Mouse (Mus musculus) left cerebral cortex, postnatal 14 days (tissue): ENCODE data around the gene Sipa1l1. TPM values are rescaled to one million over a fixed set of nuclear protein-coding genes. Genes with fewer than 3 reads are reported as not detected.

Source experiments
- DNase-seq, 2 experiments: peaks; one replicate each; pipeline ENCODE4 v3.0.0; 2021 to 2022; ENCODE audit warnings: low spot score in 2 of 2, mixed read lengths in 1 of 2
- intact Hi-C: fragments of 180-260 bp; cut with DNase I; formaldehyde crosslinking; loops from one replicate; pipeline ENCODE4 v1.15.1; 2025
- total RNA-seq, 2 experiments: library from RNA; stranded (reverse); gene quantifications; 2 replicates each; pipeline ENCODE4 v1.2.3; 2021

The Sipa1l1 gene
- total RNA-seq, 2 experiments from 2014 or later: 169 to 183 TPM

DNA sequence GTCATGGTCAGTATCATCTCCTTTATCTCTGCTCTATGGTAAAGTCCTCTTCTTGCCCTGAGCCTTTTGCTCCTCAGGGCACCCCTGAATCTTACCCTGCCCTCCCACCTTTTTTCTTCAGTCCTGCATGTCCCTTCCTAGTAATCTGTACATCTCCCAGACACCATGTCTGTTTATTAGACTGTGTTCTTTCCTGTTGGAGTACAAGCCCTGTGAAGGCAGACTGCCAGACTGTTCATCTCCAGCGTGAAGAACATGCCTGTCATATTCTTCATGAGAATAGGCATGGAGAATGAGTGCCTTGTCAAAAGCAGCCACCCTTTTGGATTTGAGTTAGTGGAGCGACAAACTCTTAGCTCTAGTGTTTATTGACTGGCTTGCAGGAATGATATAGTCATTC is 28.1 kb downstream of the Sipa1l1 start:
- DNase-seq: no peak
- intact Hi-C loops: no loop called here

DNA sequence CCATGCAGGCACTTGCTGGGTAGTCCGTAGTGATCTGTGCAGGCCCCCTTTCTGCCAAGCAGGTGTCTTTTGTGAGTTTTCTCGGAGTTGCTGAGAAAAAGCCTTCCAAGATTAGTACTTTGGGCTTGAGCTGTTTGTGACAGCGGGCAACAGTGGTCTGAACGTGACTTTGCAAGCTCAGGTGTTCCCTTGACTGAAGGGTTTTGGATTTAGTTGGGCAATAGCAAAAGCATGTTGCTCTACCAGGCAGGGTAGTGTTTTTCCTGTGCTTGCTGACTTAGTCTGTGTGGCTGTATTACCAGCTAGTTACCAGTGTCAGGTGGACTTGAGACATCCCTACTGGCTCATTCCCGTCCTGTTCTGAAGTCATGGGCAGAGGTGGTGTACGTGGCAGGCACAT is 30.2 kb downstream of the Sipa1l1 start:
- intact Hi-C loops: no loop called here
- DNase-seq: no peak

DNA sequence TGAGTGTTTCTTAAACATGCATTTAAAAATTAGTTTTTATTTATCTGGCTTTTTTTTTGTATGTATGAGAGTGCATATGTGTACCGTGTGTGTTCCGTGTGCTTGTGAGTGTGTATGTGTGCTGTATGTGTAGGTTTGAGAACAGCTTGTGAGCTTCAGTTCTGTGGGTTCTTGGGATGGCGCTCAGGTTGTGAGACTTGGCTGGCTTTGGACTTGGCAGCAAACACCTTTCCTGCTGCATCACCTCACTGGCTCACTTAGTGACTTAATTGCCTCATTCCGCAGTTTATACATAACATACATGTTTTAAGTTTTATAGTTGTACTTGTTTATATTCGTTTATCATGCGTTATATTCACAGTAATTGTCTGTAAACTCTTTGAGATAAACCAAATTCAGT is 35.0 kb downstream of the Sipa1l1 start:
- no peak for DNase-seq
- intact Hi-C loops: no loop called here

DNA sequence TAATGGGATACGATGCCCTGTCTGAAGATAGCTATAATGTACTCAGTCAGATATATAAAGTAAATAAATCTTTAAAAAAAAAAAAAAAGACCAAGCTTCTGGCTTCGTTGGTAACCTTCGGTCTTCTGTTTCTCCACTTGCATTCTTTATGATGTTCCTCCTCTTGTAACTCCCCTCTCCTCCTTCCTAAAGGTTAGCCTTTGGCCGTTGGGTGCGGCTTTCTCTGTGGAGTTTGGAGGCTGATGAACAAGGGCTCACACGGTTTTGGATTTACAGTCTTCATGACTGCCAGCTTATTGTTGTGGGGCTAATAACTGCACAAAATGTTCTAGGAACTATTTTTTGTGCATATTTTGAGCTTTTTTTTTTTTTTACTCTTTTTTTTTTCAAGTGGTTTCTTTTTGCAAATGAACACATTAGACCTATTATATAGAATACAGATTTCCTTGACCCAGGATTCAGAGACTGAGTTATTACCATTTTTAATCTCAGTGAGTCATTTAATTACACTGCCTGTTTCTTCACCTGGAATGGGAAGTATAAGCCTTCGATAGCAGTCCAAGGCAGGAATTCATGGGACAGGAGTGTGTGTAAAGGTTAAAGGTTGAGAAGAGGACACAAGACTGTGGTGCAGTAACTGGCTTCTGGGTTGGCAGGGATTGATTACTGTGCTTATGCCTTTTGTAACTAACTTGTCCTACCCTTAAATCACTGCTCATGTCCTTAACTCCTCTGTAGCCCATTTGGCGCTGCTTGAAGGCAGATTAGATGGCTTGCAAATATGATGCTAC is 37.9 kb downstream of the Sipa1l1 start:
- DNase-seq: no peak
- intact Hi-C loops: no loop called here

DNA sequence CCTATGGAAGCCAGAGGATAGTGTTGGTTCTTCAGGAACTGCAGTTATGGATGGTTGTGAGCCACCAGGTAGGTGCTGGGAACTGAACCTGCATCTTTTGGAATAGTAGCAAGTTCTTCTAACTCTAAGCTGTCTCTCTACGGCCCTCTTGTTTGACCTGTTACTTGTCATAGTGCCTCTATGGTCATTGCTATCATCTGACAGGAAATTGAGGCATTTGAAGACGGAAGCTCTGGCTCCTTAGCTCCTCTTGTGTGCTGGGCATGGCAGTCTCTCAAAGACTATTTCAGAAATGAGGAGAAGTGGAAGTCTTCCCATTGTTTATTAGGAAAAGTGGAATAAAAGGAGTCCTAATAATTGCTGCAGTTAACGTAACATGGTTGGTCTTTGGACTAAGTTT is 38.9 kb downstream of the Sipa1l1 start:
- intact Hi-C loops: no loop called here
- DNase-seq: no peak

DNA sequence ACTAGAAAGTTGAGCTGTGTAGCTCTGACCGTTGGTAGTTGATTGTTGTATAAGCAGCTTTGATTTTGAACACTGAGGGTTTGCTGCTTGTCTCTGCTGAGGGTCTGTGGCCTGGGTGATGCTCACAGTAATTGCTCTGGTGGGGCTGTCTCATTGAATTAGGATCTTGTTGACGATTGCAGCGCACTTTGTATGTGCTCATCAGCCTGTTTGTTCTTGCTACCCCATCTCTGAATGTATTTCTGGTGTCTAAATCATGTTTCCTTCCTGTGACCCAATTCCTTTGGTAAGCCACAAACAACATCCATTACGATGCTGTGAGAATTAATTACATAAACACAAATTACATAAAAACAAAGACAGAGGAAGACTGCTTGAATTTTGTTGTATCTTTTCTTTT is 39.5 kb downstream of the Sipa1l1 start:
- no peak for DNase-seq
- intact Hi-C loops: no loop called here

DNA sequence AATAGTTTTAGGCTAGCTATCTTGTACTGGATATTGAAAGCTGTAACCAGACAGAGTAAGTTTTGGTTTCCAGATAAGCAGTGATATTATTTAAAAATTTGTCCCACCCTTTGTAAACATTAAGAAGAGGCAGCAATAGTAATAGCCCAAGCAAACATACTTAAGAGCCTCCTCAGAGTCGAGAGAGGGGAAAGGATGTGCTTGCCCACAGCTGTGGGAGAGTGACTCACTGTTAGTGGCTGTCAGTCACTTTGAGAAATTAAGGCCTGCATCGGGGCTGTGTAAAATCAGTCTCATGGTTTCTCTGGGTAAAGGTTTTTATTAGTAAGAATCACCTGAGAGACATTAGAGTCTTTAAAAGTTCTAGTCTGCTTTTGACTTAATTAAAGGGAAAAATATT is 40.6 kb downstream of the Sipa1l1 start:
- DNase-seq: no peak
- intact Hi-C loops: no loop called here

DNA sequence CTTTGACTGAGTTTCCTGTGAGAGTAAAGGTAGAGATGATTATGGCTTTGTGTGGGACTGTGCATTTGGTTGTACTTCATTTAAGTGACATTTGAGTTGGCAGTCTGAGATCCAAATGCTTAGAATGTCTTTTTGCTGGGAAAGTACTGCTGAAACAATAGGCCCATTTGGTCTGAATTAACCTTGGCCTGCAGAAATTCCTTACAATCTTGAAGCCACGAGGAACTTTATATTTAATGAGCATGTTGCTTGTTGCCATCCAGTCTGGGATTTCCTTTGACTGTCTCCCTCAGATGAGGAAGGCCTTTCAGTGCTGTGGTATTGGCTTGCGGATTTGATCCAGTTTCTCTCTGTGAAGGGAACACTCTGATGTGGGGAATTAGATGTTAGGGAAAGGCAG is 43.9 kb downstream of the Sipa1l1 start:
- no peak for DNase-seq
- intact Hi-C loops: no loop called here

DNA sequence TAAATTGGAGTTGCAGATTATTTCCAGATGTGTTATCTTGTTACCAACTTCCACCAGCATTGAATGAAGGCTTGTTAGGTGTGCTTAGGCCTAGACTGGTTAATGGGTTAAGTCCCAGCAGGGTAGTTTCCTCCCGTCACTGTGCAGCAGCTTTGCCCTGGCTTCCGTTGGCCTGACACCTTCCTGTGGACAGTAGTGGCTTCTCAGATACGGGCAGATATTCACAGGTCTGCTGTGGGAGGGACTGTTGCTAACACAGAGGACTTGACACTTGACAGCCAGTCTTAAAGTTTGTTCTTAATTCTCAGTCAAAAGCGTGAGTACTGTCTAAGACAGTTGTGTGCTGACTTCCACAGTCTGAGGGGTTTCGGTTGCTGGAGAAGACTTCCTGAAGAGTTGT is 45.8 kb downstream of the Sipa1l1 start:
- DNase-seq: no peak
- intact Hi-C loops: no loop called here

DNA sequence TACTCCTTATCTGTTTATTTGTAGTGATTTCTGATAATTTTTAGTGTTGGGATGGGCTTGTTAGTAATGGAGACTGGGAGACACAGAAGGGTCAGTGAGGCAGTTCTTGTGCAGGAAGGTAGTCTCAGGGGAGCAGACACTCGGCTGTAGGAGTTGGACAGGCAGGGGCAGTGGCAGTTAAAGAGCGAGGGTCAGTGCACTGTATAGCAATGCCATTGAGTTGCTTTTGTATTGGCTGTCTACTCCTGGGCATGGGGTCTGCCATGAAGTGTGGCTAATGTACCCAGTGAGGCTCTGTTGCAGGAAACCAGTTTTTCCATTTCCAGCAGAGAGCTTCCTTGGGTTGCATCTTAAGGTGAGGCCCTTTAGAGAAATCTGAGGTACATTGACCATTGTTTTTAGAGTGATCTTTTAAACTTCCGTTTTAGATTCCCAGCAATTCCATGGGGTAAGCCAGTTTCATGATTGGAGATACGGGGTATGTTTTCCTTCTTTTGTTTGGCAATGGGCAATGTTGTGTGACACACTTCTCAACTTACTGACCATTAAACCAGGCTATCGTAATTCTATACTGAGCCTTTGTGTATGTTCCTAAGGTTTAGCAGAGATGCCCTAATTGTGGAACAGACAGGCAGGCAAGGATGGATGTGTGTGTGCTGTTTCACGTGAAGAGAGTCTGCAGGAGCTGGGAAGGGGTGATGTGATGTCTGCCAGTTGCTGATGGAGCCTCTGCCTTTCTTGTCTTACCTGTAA is 47.9 kb downstream of the Sipa1l1 start:
- no peak for DNase-seq
- intact Hi-C loops: no loop called here

DNA sequence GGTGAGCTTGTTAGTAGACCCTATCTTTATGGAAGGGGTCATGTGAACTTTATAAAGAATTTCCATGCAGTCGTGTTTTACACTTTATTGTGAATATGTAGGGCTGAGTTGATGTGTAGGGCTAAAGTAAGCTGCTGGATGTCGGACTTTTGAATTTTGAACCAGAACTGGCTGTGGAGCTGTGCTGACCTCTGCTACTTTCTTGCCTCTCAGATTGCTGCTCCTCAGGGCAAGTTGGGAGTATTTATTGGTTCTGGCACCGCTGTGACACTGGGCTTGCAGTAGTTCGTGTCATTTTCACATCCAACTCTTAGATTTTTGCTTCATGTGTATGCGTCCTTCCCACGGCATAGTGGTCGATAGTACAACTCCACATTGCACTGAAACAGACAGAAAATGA is 49.1 kb downstream of the Sipa1l1 start:
- DNase-seq: no peak
- intact Hi-C loops: no loop called here

DNA sequence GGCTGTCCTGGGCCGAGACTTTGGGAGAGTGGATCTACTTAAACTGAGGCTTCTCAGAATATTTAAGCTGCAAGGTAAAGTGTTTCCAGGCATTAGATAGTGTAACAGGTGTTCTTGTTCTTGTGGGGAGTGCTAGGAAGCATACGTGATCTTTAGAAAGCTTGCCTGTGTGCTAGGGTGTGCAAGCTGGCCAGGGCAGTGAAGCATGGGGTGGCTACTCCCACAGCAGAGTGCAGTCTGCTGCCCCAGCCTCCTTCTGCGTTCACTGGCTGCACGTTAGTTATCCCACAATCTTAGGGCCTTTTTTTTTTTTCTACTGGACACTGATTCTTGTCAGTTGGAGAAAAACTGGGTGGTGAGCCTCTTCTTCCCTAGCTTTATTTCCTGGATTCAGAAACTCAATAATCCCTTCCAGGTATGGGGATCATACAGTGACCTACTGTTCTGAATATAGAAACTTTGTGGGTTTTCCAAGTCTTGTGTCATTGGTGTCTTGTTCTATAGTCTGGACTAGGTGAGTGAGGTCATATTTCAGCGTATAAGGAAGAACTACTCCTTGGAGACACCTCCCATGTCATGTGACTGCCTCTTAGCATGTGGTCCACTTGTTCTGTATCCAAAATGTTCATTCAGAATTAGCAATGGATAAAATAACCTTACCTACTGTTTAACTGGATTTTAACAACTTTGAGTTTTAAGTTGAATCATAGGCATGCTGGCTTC is 51.4 kb downstream of the Sipa1l1 start:
- DNase-seq: no peak
- intact Hi-C loops: no loop called here

DNA sequence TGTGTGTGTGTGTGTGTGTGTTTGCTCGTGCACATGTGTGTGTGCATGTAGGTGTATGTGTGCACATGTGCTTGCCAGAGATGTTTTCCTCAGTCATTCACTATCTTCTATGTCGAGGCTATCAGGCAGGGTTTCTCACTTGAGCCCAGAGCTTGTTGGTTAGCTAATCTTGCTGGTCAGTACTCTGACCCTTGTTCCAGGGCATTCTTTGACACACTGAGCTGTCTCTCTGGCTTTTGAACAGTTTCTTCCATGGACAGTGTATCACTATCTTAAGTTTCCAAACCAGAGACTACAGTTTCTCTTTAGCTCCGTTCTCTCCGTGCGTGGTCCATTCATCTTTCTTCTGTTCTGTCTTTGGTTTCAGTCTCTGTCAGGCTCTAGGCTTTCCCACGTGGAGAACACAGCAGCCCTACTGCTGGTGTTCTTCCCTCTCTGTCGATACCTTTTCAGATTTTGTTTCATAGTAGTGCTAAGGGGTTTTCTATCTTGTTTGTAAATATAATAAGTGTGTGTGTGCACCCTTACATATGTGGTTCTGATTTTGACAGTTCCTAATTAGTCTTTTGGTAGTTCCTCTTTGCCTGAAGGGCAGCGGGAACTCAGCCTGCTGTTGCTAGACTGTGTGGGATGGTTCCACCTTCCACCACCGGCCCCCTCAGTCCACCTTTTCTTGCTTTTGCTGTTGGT is 54.2 kb downstream of the Sipa1l1 start:
- DNase-seq: no peak
- intact Hi-C loops: no loop called here

DNA sequence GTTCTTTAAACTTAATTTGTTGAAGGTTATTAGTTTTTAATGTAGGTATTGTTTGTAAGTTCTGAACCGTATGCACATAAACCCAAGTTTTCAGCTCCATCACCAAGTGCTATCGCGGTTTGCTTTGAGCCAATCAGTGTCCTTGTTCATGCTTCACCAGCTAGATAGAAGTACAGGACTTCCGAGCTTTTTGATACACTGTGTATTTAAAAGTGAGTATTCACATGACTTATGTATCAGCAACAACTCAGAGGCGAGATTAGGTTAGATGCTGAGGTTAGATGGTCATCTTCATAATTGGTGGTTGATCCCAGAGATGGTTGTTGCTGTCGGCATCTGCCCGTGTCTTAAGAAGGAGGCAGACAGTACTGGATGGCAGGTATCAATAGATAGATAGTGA is 55.7 kb downstream of the Sipa1l1 start:
- no peak for DNase-seq
- intact Hi-C loops: no loop called here

DNA sequence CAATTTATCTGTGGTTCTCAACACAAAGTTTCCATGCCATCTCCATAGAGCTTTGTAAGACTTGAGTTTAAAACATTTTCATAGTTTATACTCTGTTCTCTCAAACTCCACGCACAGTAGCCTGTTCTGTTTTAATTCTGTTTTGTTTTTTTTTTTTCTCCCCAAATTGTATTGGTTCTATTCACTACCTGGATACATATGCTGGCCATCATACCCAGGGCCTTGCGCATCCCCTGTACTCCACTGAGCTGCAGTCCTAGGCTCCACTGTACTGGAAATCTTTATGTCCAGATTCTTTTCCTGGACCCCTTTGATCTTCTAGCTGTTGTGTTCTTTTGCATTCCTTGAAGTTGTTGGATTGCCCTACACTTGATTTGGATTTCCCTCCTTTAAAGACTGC is 56.2 kb downstream of the Sipa1l1 start:
- no peak for DNase-seq
- intact Hi-C loops: no loop called here

DNA sequence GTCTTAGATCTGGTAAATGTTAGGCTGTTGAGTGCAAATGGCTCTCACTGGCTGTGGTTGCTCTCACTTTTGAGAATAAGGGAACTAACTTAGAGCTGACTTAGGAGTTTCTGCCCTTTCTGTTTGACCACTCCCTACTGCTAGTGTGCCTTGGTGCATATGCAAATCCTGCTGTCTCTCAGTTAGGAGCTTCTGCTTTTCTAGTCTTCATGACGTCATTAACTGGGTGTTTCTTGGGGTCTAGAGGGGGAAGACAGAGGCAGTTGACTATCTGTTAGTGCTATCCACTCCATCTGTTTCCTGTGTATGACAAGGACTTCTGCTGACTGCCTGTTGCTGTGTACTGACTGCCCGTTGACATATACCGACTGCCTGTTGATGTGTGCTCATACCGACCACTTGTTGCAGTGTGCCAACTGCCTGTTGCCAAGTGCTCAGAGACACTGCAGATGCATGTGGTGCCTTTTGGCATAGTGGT is 56.7 kb downstream of the Sipa1l1 start:
- peak in 1 of 2 experiments; percentile 45 for DNase-seq
- intact Hi-C loops: no loop called here

DNA sequence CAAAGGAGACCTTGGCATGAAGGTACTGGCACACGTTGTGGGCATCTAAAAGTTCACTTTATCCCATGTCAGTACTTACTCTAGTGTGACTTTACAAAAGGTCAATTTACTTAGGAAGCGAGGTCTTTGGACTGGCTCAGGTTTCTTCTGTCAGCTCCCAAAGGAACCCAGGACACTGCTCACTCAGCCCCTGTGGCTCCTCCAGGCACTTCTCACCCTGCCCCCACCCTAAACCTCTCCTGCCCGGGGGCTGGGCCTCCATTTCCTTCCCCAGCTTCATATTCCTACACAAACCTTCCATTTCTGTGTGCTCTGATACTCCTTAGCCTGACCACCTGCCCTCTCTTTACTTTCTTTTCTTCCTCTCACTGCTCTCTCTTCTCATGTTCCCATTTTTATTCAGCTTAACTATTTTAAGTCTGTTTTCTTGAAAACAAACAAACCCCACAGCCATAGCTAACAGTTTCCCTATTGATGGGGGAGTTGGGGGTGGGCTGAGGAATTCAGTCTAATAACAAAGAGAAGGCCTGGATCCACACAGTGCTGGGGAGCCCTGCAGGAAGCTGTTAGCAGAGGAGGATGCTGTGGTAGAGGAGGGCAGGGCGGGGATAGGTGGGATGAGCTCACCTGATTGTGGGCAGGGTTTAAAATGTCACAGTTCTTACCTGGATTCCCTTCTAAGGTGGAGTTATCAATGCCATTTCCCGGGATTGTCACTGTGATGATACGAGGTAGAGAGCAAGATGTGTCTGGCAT is 57.4 kb downstream of the Sipa1l1 start:
- no peak for DNase-seq
- intact Hi-C loops: no loop called here

DNA sequence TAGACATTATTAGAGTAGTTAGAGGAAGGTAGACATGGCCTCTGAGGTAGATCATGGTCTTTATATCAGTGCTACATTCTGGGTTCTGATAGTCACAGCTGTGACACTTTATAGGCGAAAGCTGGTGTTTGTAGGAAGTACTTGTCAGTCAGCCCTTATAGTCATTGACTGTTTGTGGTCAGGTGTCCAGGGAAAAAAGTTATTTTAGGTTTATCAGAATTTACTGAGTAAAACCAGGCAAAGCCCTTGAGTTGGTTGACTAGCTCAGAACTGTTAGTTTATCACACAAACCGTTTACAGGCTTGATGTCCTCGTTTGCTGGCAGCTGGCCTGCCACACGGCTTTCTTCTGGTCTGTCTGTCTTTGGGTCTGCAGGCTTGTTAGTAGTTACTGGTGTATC is 61.0 kb downstream of the Sipa1l1 start:
- no peak for DNase-seq

DNA sequence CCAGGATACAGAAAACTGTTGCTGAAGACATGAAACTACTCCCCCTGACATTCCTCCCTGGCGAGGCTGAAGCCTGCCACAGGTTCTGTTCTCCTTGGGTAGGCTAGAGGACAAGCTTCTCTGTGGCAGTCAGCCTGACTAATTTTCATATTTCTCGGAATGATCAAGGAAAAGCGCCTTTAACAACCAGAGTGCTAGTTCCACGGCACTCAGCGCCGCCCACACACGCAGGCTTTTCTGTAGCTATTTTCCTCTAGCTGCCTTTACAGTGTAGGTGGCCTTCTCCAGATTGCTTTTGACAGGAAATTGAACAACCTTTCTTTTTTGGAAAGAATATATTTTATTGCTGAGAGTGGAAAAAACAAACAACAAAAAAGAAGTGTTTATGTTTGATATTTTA is 62.1 kb downstream of the Sipa1l1 start:
- peak; percentile 81 for DNase-seq
- intact Hi-C loops: no loop called here

More for the DNA sequence above, 61.0 kb downstream of the Sipa1l1 start:
- intact Hi-C loops: no loop called here
